Mouse (Mus musculus): ENCODE measurements at regions not wholly inside any gene's neighbourhood (a gene's known extent, or its start where the extent isn't known, plus 50 kb on each side); places are given as distances from the start of the nearest gene placed in this dataset.

GRCm38 (mm10) chr15:52961491-52961890 is 923.2 kb upstream of the Gm7489 start:
- no peaks in the 10 kb centered on the region for H3K27me3 ChIP-seq
- H3K4me1 ChIP-seq: no peaks in the 10 kb centered on the region
- H3K4me2 ChIP-seq (replicated peaks): no peak overlapping the region
- 37% methylated on average over 3 of the region's 3 CpGs for WGBS
- H3K9ac ChIP-seq: no peak overlapping the region
- H3K4me3 ChIP-seq: no peak overlapping the region
- H3K27ac ChIP-seq: no peak overlapping the region
- no peak for ATAC-seq (ENCODE audit: insufficient number of reproducible peaks, insufficient read depth, low FRiP score, low TSS enrichment)
- H3K36me3 ChIP-seq: no peaks in the 10 kb centered on the region
- no peaks in the 10 kb centered on the region for H3K9me3 ChIP-seq

GRCm38 (mm10) chr15:52963918-52964317 is 920.8 kb upstream of the Gm7489 start:
- H3K9me3 ChIP-seq: no peaks in the 10 kb centered on the region
- no peak overlapping the region for H3K4me2 ChIP-seq (replicated peaks)
- no peak overlapping the region for H3K4me3 ChIP-seq
- H3K27ac ChIP-seq: no peak overlapping the region
- no peaks in the 10 kb centered on the region for H3K4me1 ChIP-seq
- H3K36me3 ChIP-seq: no peaks in the 10 kb centered on the region
- no peaks in the 10 kb centered on the region for H3K27me3 ChIP-seq
- H3K9ac ChIP-seq: no peak overlapping the region
- no peak for ATAC-seq (ENCODE audit: insufficient number of reproducible peaks, insufficient read depth, low FRiP score, low TSS enrichment)
- 41% methylated on average over 2 of the region's 2 CpGs for WGBS

- Histone ChIP-seq H3K4me2 (replicated peaks) (no peak overlapping the region), H3K4me1 (no peaks in the 10 kb centered on the region), H3K9ac (no peak overlapping the region), H3K27ac (no peak overlapping the region), H3K36me3 (no peaks in the 10 kb centered on the region), H3K4me3 (no peak overlapping the region), H3K9me3 (no peaks in the 10 kb centered on the region), H3K27me3 (no peaks in the 10 kb centered on the region)
- ATAC-seq (ENCODE audit: insufficient number of reproducible peaks, insufficient read depth, low FRiP score, low TSS enrichment): no peak
- WGBS: 76% methylated on average over 1 of the region's 1 CpGs
Measured at GRCm38 (mm10) chr15:52964403-52964802, 920.3 kb upstream of the Gm7489 start.

DNA sequence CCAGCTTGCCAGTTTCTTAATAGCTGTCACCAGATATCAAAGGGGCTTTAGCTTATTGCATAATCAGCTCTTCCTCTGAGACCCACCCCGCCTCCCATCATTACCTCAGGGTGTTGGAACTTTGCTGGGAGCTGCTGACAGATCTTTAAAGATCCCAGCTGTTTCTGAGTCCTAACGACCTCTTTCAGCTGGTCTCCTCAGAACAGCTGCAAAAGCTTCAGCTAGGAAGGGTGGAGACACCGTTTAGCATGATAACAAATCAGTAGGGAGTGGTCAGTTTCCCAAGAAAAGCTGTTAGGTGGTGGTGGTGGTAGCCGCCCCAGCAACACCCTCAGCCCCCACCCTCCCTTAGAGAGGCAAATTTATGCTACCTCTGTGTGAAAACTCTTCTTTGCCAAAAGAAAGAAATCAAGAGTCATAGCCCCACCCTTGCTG is 916.9 kb upstream of the Gm7489 start:
- 0 out of 2 replicates have a peak, but pooled peaks have one; percentile 35 for ATAC-seq (ENCODE audit: insufficient number of reproducible peaks, insufficient read depth, low FRiP score, low TSS enrichment)

DNA sequence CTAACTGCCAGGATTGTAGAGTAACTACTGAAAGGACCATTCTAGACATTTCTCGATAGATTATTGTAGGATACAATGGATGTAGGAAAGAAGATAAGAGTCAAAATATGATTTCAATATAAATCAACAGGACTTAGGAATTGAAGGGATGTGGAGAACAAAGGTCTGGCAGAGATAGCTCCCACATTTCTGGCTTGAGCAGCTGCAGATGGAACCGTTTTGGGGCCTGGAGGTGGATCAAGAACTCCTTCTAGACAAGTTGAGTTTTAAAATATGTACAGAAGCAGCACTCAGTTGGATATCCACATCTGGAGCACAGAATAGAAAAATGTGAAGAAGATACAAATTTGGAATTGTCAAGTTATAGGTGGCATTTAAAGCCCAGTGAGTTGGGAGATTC is 901.9 kb upstream of the Gm7489 start:
- Histone ChIP-seq H3K4me3 (no peak overlapping the region), H3K9me3 (no peaks in the 10 kb centered on the region), H3K27me3 (no peaks in the 10 kb centered on the region), H3K36me3 (no peaks in the 10 kb centered on the region), H3K4me2 (replicated peaks) (no peak overlapping the region), H3K27ac (no peak overlapping the region), H3K9ac (no peak overlapping the region), H3K4me1 (no peaks in the 10 kb centered on the region)
- ATAC-seq (ENCODE audit: insufficient number of reproducible peaks, insufficient read depth, low FRiP score, low TSS enrichment): no peak
- 88% methylated on average over 2 of the region's 2 CpGs for WGBS

More for the DNA sequence above, 916.9 kb upstream of the Gm7489 start:
- Histone ChIP-seq H3K4me1 (no peaks in the 10 kb centered on the region), H3K4me3 (no peak overlapping the region), H3K27me3 (no peaks in the 10 kb centered on the region), H3K9ac (no peak overlapping the region), H3K9me3 (no peaks in the 10 kb centered on the region), H3K36me3 (no peaks in the 10 kb centered on the region), H3K27ac (no peak overlapping the region), H3K4me2 (replicated peaks) (no peak overlapping the region)
- 16% methylated on average over 4 of the region's 4 CpGs for WGBS

- no peaks in the 10 kb centered on the region for H3K4me1 ChIP-seq
- H3K9me3 ChIP-seq: no peaks in the 10 kb centered on the region
- ATAC-seq (ENCODE audit: insufficient number of reproducible peaks, insufficient read depth, low FRiP score, low TSS enrichment): no peak
- no peaks in the 10 kb centered on the region for H3K27me3 ChIP-seq
- no peak overlapping the region for H3K4me3 ChIP-seq
- H3K9ac ChIP-seq: no peak overlapping the region
- H3K4me2 ChIP-seq (replicated peaks): no peak overlapping the region
- no peaks in the 10 kb centered on the region for H3K36me3 ChIP-seq
- H3K27ac ChIP-seq: no peak overlapping the region
Measured at GRCm38 (mm10) chr15:52990580-52990979, 894.1 kb upstream of the Gm7489 start.

DNA sequence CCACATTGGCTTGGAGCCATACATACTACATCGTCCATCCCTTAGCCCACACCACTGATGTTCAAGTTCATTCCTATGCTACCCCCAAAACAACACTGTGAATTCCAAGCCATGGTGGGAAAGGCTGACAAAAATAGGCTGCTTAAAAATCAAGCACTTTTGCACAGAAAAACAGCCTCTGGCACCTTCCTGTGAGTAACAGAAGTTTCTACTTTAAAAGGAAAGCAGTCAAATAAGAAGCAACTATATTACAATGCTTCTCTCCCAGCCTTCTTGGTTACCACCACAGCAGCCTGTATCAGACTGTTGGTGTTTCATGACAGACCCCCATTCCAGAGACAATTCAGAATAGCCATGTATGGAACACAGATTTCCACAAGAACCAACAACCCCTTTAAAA is 890.4 kb upstream of the Gm7489 start:
- Histone ChIP-seq H3K27me3 (no peaks in the 10 kb centered on the region), H3K4me1 (no peaks in the 10 kb centered on the region), H3K9ac (no peak overlapping the region), H3K4me3 (no peak overlapping the region), H3K9me3 (no peaks in the 10 kb centered on the region), H3K4me2 (replicated peaks) (no peak overlapping the region), H3K36me3 (no peaks in the 10 kb centered on the region), H3K27ac (no peak overlapping the region)
- WGBS: 100% methylated on average over 1 of the region's 1 CpGs
- no peak for ATAC-seq (ENCODE audit: insufficient number of reproducible peaks, insufficient read depth, low FRiP score, low TSS enrichment)

DNA sequence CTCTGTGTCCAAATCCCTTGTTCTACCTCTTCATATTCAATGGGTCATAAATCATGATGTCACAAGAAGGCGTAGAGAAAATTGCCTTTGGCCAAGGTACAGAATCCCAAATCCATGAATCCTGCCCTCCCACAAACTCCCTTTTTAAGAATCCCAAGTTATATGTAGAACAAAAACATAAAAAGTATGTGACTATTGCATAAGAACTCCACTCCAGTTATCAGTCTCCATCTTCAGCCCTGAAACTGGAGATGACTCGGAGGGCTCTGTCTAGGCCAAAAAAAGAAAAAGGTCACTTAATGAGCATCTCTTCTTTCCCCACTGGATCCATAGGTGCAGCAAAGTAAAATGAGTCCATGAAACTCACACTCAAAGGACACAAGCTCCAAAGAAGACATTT is 885.5 kb upstream of the Gm7489 start:
- ATAC-seq (ENCODE audit: insufficient number of reproducible peaks, insufficient read depth, low FRiP score, low TSS enrichment): no peak
- Histone ChIP-seq H3K9ac (no peak overlapping the region), H3K4me1 (no peaks in the 10 kb centered on the region), H3K4me3 (no peak overlapping the region), H3K36me3 (no peaks in the 10 kb centered on the region), H3K27ac (no peak overlapping the region), H3K4me2 (replicated peaks) (no peak overlapping the region), H3K9me3 (no peaks in the 10 kb centered on the region), H3K27me3 (no peaks in the 10 kb centered on the region)
- 92% methylated on average over 2 of the region's 2 CpGs for WGBS

GRCm38 (mm10) chr15:52999776-53000175 is 884.9 kb upstream of the Gm7489 start:
- Histone ChIP-seq H3K4me3 (no peak overlapping the region), H3K27me3 (no peaks in the 10 kb centered on the region), H3K27ac (no peak overlapping the region), H3K9me3 (no peaks in the 10 kb centered on the region), H3K36me3 (no peaks in the 10 kb centered on the region), H3K4me2 (replicated peaks) (no peak overlapping the region), H3K4me1 (no peaks in the 10 kb centered on the region), H3K9ac (no peak overlapping the region)
- 80% methylated on average over 2 of the region's 2 CpGs for WGBS
- no peak for ATAC-seq (ENCODE audit: insufficient number of reproducible peaks, insufficient read depth, low FRiP score, low TSS enrichment)

- Histone ChIP-seq H3K4me2 (replicated peaks) (no peak overlapping the region), H3K4me1 (no peaks in the 10 kb centered on the region), H3K4me3 (no peak overlapping the region), H3K27me3 (no peaks in the 10 kb centered on the region), H3K9ac (no peak overlapping the region), H3K9me3 (no peaks in the 10 kb centered on the region), H3K36me3 (no peaks in the 10 kb centered on the region), H3K27ac (no peak overlapping the region)
- no peak for ATAC-seq (ENCODE audit: insufficient number of reproducible peaks, insufficient read depth, low FRiP score, low TSS enrichment)
- 84% methylated on average over 3 of the region's 3 CpGs for WGBS
Measured at GRCm38 (mm10) chr15:53001429-53001828, 883.3 kb upstream of the Gm7489 start.

DNA sequence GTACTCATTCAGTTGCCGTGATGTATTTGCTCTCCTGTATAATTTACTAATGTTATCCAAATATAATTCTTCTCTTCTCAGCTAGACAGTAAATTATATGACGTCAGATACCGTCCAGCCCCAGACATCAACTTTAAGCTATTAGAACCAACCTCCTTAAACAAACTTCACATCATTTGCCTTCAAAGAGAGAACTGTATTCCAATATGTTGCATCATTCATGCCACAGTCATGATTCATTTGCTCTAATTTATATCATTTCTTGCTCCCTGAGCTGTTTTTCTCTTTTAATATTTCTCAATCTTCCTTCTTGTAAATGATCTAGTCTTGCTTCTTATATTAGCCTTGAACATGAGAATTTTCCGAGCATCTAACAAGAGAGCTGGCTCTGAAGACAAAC is 882.7 kb upstream of the Gm7489 start:
- H3K4me2 ChIP-seq (replicated peaks): no peak overlapping the region
- no peaks in the 10 kb centered on the region for H3K4me1 ChIP-seq
- no peak overlapping the region for H3K27ac ChIP-seq
- no peaks in the 10 kb centered on the region for H3K36me3 ChIP-seq
- no peak overlapping the region for H3K4me3 ChIP-seq
- no peaks in the 10 kb centered on the region for H3K9me3 ChIP-seq
- 82% methylated on average over 4 of the region's 4 CpGs for WGBS
- no peak overlapping the region for H3K9ac ChIP-seq
- no peak for ATAC-seq (ENCODE audit: insufficient number of reproducible peaks, insufficient read depth, low FRiP score, low TSS enrichment)
- no peaks in the 10 kb centered on the region for H3K27me3 ChIP-seq

DNA sequence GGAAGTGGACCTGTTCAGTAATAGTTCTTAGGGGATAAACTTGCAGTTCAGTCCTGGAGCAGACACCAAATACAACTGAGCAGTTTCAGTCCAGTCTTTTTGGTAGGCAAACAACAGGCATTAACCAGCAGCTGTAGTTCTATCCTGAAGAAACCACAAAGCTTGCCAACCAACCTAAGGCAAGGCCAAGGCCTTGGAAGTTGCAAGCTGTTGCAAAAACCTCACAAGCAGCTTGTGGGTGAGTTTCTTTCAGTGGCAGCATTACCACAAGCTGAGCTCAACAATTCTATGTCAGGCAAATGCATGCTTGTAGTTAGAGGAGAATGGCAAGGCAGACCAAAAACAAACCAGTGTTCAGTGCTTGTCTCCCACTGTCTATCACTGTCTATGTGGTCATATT is 880.6 kb upstream of the Gm7489 start:
- Histone ChIP-seq H3K27me3 (no peaks in the 10 kb centered on the region), H3K4me3 (no peak overlapping the region), H3K9me3 (no peaks in the 10 kb centered on the region), H3K4me1 (no peaks in the 10 kb centered on the region), H3K4me2 (replicated peaks) (no peak overlapping the region), H3K27ac (no peak overlapping the region), H3K36me3 (no peaks in the 10 kb centered on the region), H3K9ac (no peak overlapping the region)
- ATAC-seq (ENCODE audit: insufficient number of reproducible peaks, insufficient read depth, low FRiP score, low TSS enrichment): no peak

DNA sequence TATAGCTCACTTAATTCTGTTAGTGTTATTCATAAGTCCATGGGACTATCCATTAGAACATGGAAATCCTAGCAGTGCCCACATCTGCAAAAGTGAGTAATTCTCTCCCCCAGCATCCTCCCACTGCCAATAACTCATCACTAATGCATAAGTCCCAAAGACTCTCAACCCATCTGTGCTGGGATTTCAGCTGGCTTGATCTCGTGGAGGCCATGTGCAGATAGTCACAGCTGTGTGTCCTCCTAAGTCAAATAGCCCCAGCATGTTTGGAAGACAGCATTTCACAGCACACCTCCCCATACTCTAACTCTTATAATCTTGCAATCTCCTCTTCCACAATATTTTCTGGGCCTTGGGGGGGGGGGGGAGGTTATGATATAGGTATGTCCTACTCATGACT is 877.9 kb upstream of the Gm7489 start:
- WGBS: 63% methylated on average over 1 of the region's 1 CpGs
- H3K4me1 ChIP-seq: no peaks in the 10 kb centered on the region
- no peaks in the 10 kb centered on the region for H3K27me3 ChIP-seq
- H3K36me3 ChIP-seq: no peaks in the 10 kb centered on the region
- H3K4me3 ChIP-seq: no peak overlapping the region
- no peaks in the 10 kb centered on the region for H3K9me3 ChIP-seq
- no peak overlapping the region for H3K27ac ChIP-seq
- no peak overlapping the region for H3K9ac ChIP-seq
- ATAC-seq (ENCODE audit: insufficient number of reproducible peaks, insufficient read depth, low FRiP score, low TSS enrichment): no peak
- H3K4me2 ChIP-seq (replicated peaks): no peak overlapping the region
